Mouse (Mus musculus) testis, postnatal 10 days (tissue): Measurements from ENCODE around the gene Uchl1.

Experiments used
- DNase-seq: peaks from one replicate; pipeline ENCODE4 v3.0.0; 2021; ENCODE audit warnings: low spot score

Uchl1 gene

GRCm38 (mm10) chr5:66710445-66711019 lies 34.6 kb downstream of the Uchl1 start:
- DNase-seq = no peak

GRCm38 (mm10) chr5:66712801-66713200 lies 36.9 kb downstream of the Uchl1 start:
- no peak for DNase-seq

- no peak for DNase-seq
These were observed 39.6 kb downstream of the Uchl1 start for GRCm38 (mm10) chr5:66715498-66715931.

- no peak for DNase-seq
These were observed 42.0 kb downstream of the Uchl1 start for GRCm38 (mm10) chr5:66717931-66718330.

DNA sequence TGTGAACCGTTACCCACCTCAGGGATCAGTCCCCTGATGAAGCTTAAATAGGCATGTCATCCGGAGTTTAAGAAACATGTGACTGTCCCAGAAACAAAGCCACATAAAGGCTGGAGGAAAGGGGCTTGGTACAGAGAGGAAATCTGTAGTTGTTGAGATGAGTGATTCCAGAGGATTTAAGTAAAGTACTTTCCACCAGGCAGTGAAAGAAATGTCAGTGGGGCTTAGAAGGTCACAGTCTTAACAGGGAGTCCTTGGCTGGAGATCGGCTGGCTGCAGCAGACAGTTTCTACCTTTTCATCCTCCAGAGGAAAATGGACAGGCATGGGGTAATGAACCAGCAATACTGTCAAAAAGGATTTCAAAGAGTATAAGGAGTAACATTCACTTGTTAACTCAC lies 42.5 kb downstream of the Uchl1 start:
- DNase-seq = no peak

DNA sequence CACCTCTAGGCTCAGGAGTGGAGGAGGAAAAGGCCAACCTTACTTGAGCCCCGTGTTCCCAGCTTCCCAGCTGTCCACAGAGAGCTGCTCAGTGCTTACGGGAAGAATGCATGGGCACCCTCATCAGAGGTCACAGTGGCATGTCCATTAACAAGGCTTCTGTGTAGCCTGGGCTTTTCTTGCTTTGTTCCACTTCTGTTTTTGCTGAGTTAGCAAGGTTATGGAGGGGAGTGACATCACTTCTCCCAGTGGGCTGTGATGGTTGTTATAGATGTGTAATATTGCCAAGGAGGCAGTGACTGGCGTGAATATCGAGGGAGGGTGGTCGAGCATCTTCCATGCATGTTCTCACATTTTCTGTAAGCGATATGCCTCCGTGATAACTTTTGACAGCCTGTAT lies 43.0 kb downstream of the Uchl1 start:
- no peak for DNase-seq

DNA sequence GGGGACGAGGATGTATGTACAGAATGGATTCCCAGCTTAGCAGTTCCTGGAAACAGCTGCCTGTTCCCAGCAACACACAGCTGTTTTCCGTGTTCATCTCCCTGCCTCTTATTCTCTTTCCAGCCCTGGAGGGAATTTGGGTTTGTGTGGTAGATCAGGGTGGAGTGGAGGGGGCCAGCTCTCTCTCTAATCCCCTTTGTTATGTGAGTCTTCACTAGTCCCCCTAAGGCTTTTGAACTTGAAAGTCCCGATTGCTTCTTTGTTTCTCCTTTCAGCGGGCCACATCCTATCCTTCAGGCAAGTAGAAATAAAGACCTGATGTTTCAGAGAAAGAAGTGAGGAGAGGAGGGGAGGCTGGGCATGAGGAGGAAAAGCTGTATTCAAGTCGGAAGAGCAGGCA lies 45.0 kb downstream of the Uchl1 start:
- no peak for DNase-seq

DNA sequence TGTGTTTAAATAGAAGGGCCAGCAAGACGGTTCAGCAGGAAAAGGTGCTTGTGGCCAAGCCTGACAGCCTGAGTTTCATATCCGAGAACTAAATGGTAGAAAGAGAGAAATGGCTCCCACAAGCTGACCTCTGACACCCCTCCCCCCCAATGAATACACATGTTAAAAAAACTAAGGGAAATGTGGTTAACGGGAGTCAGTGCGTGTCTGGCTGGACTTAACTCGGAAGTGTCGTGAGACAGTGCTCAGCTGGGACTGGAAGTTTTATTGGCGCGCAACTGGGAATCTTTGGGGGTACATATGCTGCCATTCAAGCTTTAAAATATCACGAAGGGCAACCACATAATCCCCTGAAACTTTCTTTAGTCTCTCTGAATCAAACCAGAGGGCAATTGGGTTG lies 46.7 kb downstream of the Uchl1 start:
- DNase-seq = no peak

DNA sequence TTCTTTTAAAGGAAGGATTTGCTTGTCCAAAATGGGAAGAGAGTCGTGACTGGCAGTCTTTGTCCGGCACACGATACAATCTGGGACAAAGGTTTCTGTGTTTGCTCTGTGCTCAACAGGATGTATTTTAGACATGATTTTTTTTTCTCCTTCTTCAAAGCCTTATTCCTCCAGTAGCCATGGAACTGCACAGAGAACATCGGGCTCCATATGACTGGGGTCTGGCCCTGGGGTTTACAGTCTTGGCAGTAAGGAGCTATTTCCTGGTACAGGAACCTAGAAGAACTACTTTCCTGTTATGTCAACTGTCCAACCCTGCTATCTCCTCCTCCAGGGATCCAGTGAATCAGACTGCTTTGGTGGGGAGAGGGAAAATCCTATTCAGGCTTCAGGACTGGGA lies 47.1 kb downstream of the Uchl1 start:
- DNase-seq = no peak

DNA sequence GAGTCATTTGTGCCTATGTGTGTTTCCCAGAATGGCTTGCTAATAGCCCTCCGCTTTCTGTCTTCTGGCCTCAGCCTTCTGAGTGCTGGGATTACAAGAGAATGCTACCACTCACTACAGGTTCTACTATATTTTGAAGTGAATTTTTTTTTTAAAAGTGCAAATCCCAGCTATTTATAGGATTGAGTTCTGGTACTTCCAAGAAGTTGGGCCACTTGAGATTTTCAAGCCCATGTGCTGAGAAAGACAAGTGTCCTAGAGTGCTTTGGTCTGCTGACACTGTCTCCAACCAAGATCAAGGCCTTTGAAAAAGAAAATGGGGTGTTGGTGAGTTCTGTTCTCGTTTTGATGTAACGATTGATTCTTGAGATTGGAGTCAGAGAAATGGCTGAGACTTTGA lies 47.7 kb downstream of the Uchl1 start:
- DNase-seq = no peak

GRCm38 (mm10) chr5:66729306-66729705 lies 53.4 kb downstream of the Uchl1 start:
- no peak for DNase-seq

DNA sequence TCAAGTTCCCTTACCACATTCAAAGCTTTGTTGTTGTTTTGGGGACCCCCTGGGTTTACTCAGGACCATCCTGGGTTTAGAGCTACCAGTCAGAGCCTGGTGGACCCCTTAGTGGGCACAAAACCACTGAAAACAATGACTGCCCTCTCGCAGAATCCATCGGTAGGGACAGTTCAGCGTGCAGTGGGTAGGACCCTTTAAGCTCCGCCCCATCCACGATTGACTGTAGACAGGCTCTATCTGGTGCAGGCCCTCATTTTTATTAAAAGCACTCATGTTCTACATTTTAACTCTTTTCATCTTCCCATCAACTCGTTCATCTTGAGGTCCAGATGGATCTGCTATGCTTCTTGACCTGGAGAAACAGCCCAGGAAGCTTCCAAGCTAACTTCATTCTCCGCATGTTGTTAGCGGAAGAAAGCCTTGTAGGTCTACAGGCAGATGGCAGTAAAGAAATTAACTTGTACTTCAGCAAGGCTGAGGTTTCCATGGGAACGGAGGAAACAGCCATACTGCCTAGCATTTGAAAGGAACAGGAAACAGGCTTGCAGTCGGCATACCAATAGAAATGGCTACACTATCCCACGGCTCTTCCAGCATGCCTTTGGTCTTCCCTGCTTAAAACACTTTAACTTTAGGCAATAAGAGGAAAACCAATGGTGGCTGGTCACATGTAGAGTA lies 54.9 kb downstream of the Uchl1 start:
- DNase-seq = no peak

DNA sequence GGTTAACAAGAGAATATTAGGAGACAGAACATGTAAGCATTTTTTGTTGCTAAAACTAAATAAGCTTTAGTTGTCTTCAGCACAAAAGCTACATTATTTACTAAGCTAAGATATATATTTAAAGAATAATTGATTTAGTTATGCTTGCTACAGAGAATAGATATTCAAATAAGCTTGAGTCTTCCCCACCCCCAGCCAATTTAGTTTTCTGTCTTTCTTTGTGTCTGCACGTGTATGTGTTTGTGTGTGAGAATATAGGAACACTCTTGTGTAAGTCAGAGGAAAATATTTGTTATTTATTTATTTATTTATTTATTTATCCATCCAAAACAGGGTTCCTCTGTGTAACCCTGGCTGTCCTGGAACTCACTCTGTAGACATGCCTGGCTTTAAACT lies 55.4 kb downstream of the Uchl1 start:
- DNase-seq = no peak

GRCm38 (mm10) chr5:66733556-66733955 lies 57.7 kb downstream of the Uchl1 start:
- DNase-seq = no peak
